Mouse (Mus musculus) myocyte (in vitro differentiated cells): ENCODE data around the gene Fuz.

Experiments
- CEBPB ChIP-seq: IDR thresholded peaks from 2 replicates; pipeline ENCODE4 v1.6.1; 2011; ENCODE audit warnings: mild to moderate bottlenecking, moderate library complexity; ENCODE audit not compliant: poor library complexity, insufficient read depth, severe bottlenecking
- MAX ChIP-seq: IDR thresholded peaks from one replicate; pipeline ENCODE4 v1.6.1; 2011; ENCODE audit warnings: low read depth, mild to moderate bottlenecking, control low read depth
- POLR2AphosphoS2 ChIP-seq: IDR thresholded peaks from one replicate; pipeline ENCODE4 v1.6.1; 2011; ENCODE audit warnings: low read depth, control low read depth; ENCODE audit not compliant: insufficient read length

DNA sequence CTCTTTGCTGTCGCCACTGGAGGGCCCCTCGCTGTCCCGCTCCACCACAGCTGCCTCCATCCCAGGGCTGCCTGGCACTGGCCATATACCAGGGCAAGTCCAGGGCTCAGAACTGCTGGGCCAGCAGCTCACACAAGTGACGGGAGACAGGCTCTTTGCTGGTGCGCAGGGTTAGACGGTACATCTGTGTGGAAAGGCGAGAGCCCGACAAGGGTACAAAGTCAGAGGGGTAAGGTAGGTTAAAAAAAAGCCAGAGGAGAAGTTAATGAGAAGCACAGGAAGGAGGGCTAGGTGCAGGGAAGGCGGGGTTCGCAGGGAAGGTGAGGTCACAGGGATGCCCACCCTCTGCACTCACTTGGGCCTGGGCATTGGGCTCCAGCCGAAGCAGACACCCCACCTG, 4.8 kb downstream of the Fuz start:
- TF ChIP-seq MAX = no peak
- peak; percentile 68 for TF ChIP-seq POLR2AphosphoS2
- no peak for TF ChIP-seq CEBPB
